Comparison of ENCODE assay signal across 23 mouse cellular contexts in genomic region chr13:33622921-33623320, GRCm38 (mm10). TPM values are rescaled to one million over a fixed set of nuclear protein-coding genes. Genes with fewer than 3 reads are reported as not detected.
"Had no signal": no experiment of that assay in that cellular context is flagged by ENCODE, and none has a peak within 500 bp of the region (broad histone marks: within the 10 kb centered on the region; RNA-seq: fewer than 3 reads in every experiment).

No protein-coding gene starts in this region.

- H3K4me2 ChIP-seq: neural tube, embryonic 13.5 days; neural tube, embryonic 15.5 days; stomach, embryonic 15.5 days had no signal

- H3K36me3 ChIP-seq: neural tube, embryonic 13.5 days; neural tube, embryonic 15.5 days; stomach, embryonic 15.5 days had no signal

- H3K4me1 ChIP-seq: neural tube, embryonic 13.5 days; neural tube, embryonic 15.5 days; stomach, embryonic 15.5 days had no signal

- H3K27ac ChIP-seq: neural tube, embryonic 13.5 days; neural tube, embryonic 15.5 days; stomach, embryonic 15.5 days; stomach, postnatal 0 days had no signal

- DNase-seq: retina, postnatal 1 day; right cerebral cortex, adult 18-20 months; right cerebral cortex, postnatal 14 days; right cerebral cortex, postnatal 25 days; right cerebral cortex, postnatal 4 days; spleen, adult 18-20 months; thymus, adult 18-20 months; thymus, adult 2 months; thymus, postnatal 14 days; thymus, postnatal 25 days; thymus, postnatal 36 days; thymus, postnatal 4 days had no signal

- H3K4me3 ChIP-seq: neural tube, embryonic 13.5 days; neural tube, embryonic 15.5 days; stomach, embryonic 15.5 days had no signal

- H3K27me3 ChIP-seq: neural tube, embryonic 13.5 days; neural tube, embryonic 15.5 days; stomach, embryonic 15.5 days had no signal

- H3K9me3 ChIP-seq: stomach, embryonic 15.5 days had no signal

- H3K9ac ChIP-seq: neural tube, embryonic 13.5 days; neural tube, embryonic 15.5 days; stomach, embryonic 15.5 days had no signal

RNA-seq across cellular contexts. Expression of gene Serpinb6d, which starts 38.3 kb away (rescaled TPM):
- polyA plus RNA-seq: neural tube, embryonic 13.5 days; neural tube, embryonic 14.5 days; neural tube, embryonic 15.5 days; small intestine, adult 2 months; spleen, adult 2 months; stomach, embryonic 14.5 days; stomach, embryonic 15.5 days; stomach, embryonic 16.5 days; stomach, postnatal 0 days; thymus, adult 2 months; thymus, postnatal 0 days; urinary bladder, adult 2 months had no signal
